Mouse (Mus musculus) hematopoietic stem cell, adult 5-6 weeks (primary cell): ENCODE measurements around the gene Opn5. TPM values are rescaled to one million over a fixed set of nuclear protein-coding genes. Genes with fewer than 3 reads are reported as not detected.

Experiments used
- ATAC-seq, 2 experiments: fragments of 125-278 bp in 1 of 2; replicated peaks in 1 of 2; 2 replicates each; pipeline ENCODE4 v1.8.0; 2016 to 2017; ENCODE audit warnings: inconsistent platforms in 2 of 2, mild to moderate bottlenecking in 2 of 2, moderate number of reproducible peaks in 2 of 2, low read depth in 1 of 2, moderate TSS enrichment in 1 of 2; ENCODE audit not compliant: low FRiP score in 2 of 2, poor library complexity in 2 of 2, severe bottlenecking in 2 of 2, insufficient read depth in 1 of 2, low TSS enrichment in 1 of 2
- total RNA-seq: library from RNA; stranded (forward); fragments of 172-1452, 232-1000 nt; gene quantifications from 2 replicates; pipeline ENCODE4 v1.2.3, GENCODE M21; 2017

The Opn5 gene
- total RNA-seq, 1 experiment from 2014 or later, result not detected

DNA sequence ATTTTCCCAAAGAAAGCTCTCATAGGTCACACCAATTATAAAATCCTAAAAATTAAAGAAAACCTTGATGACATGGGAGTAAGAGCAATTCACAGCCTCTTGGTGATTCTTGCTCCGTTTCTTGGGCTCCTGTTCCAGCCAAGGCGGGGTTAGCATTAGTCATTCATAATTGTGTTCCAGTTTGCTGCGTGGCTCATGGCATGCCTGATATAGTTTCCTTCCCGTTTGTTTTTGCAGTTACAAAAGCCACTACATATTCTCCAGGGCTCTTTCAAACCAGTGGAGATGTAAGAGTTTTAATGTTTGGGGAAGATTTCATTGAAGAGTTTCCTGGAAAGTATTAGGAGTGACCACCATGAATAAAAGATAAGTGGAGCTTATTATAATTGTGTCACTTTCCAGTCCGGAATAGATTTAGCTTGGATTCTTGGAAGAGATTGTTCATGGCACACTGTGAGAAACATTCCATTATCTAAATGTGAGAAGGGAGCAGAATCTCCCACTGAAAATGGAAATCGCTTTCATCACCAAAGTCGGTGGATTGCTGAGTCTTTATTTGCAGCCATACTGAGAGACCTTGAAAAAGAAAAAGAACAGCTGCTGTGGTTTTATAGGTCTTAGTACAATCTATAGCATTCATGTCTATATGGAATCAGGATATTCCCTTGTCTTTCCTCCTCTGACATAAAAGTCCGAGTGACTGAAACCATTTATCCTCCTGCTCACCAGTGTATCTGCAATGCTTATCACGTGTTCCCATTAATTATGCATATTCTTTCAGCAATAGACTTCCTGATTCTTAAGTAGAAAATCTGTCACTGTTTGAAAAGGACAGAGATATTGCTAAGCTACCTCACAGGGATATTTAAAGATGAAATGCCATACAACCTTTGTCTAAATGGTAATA is 101.6 kb downstream of the Opn5 start:
- ATAC-seq, result no peak

Other genes starting within 250 kb of the Opn5 start
- gene Adgrf4, start 80.9 kb upstream of the Opn5 start, total RNA-seq, result not detected in 2 replicates
- gene Adgrf2, start 130.8 kb upstream of the Opn5 start, total RNA-seq, result not detected in 2 replicates